Comparison of ENCODE assay signal across 10 mouse cellular contexts in genomic region chr9:82096409-82096808, GRCm38 (mm10).
"Had no signal": no experiment of that assay in that cellular context is flagged by ENCODE, and none has a peak within 500 bp of the region (broad histone marks: within the 10 kb centered on the region; RNA-seq: fewer than 3 reads in every experiment).

No protein-coding gene starts in this region.

- ATAC-seq: liver, postnatal 0 days; lung, postnatal 0 days; midbrain, embryonic 13.5 days; midbrain, embryonic 15.5 days had no signal

- DNase-seq: liver, postnatal 0 days; lung, adult 2 months; lung, postnatal 14 days; lung, postnatal 36 days; thymus, adult 18-20 months; thymus, postnatal 14 days; thymus, postnatal 36 days had no signal
